Mouse (Mus musculus) ES-E14 (cell line): ENCODE results near the gene Obsl1. TPM values are rescaled to one million over a fixed set of nuclear protein-coding genes. Genes with fewer than 3 reads are reported as not detected.
A peak's percentile ranks its signal among the peaks of the same experiment; 100 is the strongest.

Source experiments
- DNase-seq: peaks from one replicate; pipeline ENCODE4 v3.0.0-alpha.2; 2013; ENCODE audit warnings: low read depth, low spot score
- H3K27ac ChIP-seq: 2 replicates; pipeline ENCODE4 v1.5.1; 2012; ENCODE audit warnings: low read depth, mild to moderate bottlenecking, low read length, moderate library complexity, mixed read lengths; ENCODE audit not compliant: poor library complexity, insufficient read depth, severe bottlenecking
- H3K36me3 ChIP-seq: 2 replicates; pipeline ENCODE4 v1.6.1; 2012; ENCODE audit warnings: mild to moderate bottlenecking, low read length, moderate library complexity, mixed read lengths; ENCODE audit not compliant: control insufficient read depth, poor library complexity, insufficient read depth, severe bottlenecking
- H3K4me1 ChIP-seq, 2 experiments: fragments of 150-350 bp in 1 of 2; sonication (generic) in 1 of 2; 2 replicates each; pipeline ENCODE4 v1.6.1; 2012; ENCODE audit warnings: low read length in 2 of 2, mild to moderate bottlenecking in 1 of 2, mixed read lengths in 1 of 2; ENCODE audit not compliant: control insufficient read depth in 2 of 2, insufficient read depth in 2 of 2, poor library complexity in 1 of 2
- H3K4me3 ChIP-seq, 2 experiments: fragments of 150-350 bp in 1 of 2; sonication (generic) in 1 of 2; 2 replicates each; pipeline ENCODE4 v1.5.1; 2012; ENCODE audit warnings: low read length in 2 of 2, low read depth in 1 of 2, mild to moderate bottlenecking in 1 of 2, mixed read lengths in 1 of 2; ENCODE audit not compliant: insufficient read depth in 1 of 2, poor library complexity in 1 of 2, severe bottlenecking in 1 of 2
- H3K9ac ChIP-seq: 2 replicates; pipeline ENCODE4 v1.6.1; 2012; ENCODE audit warnings: low read depth, mild to moderate bottlenecking, low read length, mixed read lengths; ENCODE audit not compliant: poor library complexity, insufficient read depth, severe bottlenecking
- H3K9me3 ChIP-seq: fragments of 150-350 bp; sonication (generic); 2 replicates; pipeline ENCODE4 v1.6.1; 2012; ENCODE audit warnings: low read depth, mild to moderate bottlenecking, low read length; ENCODE audit not compliant: control insufficient read depth, insufficient read depth
- CHD2 ChIP-seq: IDR thresholded peaks from 2 replicates; pipeline ENCODE4 v1.6.1; 2014; ENCODE audit warnings: mild to moderate bottlenecking, low read depth, low read length, inconsistent platforms
- HCFC1 ChIP-seq: IDR thresholded peaks from 2 replicates; pipeline ENCODE4 v1.6.1; 2012; ENCODE audit warnings: low read length, inconsistent platforms, borderline replicate concordance; ENCODE audit not compliant: insufficient read depth
- MAFK ChIP-seq: IDR thresholded peaks from 2 replicates; pipeline ENCODE4 v1.6.1; 2014; ENCODE audit warnings: mild to moderate bottlenecking, low read depth, low read length, inconsistent platforms; ENCODE audit not compliant: insufficient read depth
- ZC3H11A ChIP-seq: IDR thresholded peaks from 2 replicates; pipeline ENCODE4 v1.6.1; 2012; ENCODE audit warnings: low read depth, mild to moderate bottlenecking, inconsistent platforms, low read length, borderline replicate concordance
- ZNF384 ChIP-seq: IDR thresholded peaks from 2 replicates; pipeline ENCODE4 v1.6.1; 2012; ENCODE audit warnings: low read depth, low read length, inconsistent platforms
- in situ Hi-C, 2 experiments: fragments of 600-800 bp; cut with MboI; formaldehyde crosslinking; loops; one replicate each; pipeline ENCODE4 v1.15.1; 2025; ENCODE audit warnings: low sequenced_read_pairs in 2 of 2, inconsistent platforms in 1 of 2; ENCODE audit not compliant: unreplicated experiment in 2 of 2
- total RNA-seq: library from RNA; depleted of rRNA; stranded (reverse); fragments of 300-350 nt; gene quantifications from 2 replicates; pipeline ENCODE4 v1.2.3, GENCODE M21; 2012

Obsl1 gene
- total RNA-seq, 1 experiment = 45.0 TPM

GRCm38 (mm10) chr1:75532280-75533172, 26.3 kb upstream of the Obsl1 start:
- Histone ChIP-seq H3K36me3 (peaks cover 32% of the 10 kb centered on the region), H3K9ac (no peak overlapping the region), H3K27ac (no peak overlapping the region), H3K4me3 (no peak overlapping the region), H3K4me1 (no peaks in the 10 kb centered on the region), H3K9me3 (no peaks in the 10 kb centered on the region)
- TF ChIP-seq ZNF384 = no peak
- no peak for TF ChIP-seq MAFK
- no peak for TF ChIP-seq CHD2
- TF ChIP-seq ZC3H11A = no peak
- no peak for TF ChIP-seq HCFC1
- in situ Hi-C loops = no loop called here
- no peak for DNase-seq

- Histone ChIP-seq H3K9me3 (no peaks in the 10 kb centered on the region), H3K4me1 (no peaks in the 10 kb centered on the region), H3K36me3 (peaks cover 38% of the 10 kb centered on the region)
These were observed 24.3 kb upstream of the Obsl1 start for GRCm38 (mm10) chr1:75530546-75530945.

GRCm38 (mm10) chr1:75524679-75525078, 18.4 kb upstream of the Obsl1 start:
- Histone ChIP-seq H3K4me3 (no peak overlapping the region), H3K27ac (no peak overlapping the region), H3K9ac (no peak overlapping the region), H3K36me3 (peaks cover 18% of the 10 kb centered on the region), H3K9me3 (no peaks in the 10 kb centered on the region), H3K4me1 (no peaks in the 10 kb centered on the region; a peak in 1 of 4 replicates)
- in situ Hi-C loops = no loop called here
- DNase-seq = no peak
- TF ChIP-seq ZC3H11A = no peak
- TF ChIP-seq CHD2 = no peak
- TF ChIP-seq ZNF384 = no peak
- no peak for TF ChIP-seq HCFC1
- no peak for TF ChIP-seq MAFK

More at GRCm38 (mm10) chr1:75530546-75530945, 24.3 kb upstream of the Obsl1 start:
- in situ Hi-C loops = no loop called here
- Histone ChIP-seq H3K9ac (no peak overlapping the region), H3K4me3 (no peak overlapping the region), H3K27ac (no peak overlapping the region)
- DNase-seq = no peak
- no peak for TF ChIP-seq ZNF384
- no peak for TF ChIP-seq MAFK
- no peak for TF ChIP-seq HCFC1
- no peak for TF ChIP-seq ZC3H11A
- no peak for TF ChIP-seq CHD2

- H3K4me1 ChIP-seq = peaks cover 0 to 8% of the 10 kb centered on the region in 2 experiments; a peak in 2 of 4 replicates
- no peaks in the 10 kb centered on the region for H3K36me3 ChIP-seq
- TF ChIP-seq ZNF384 (no peak), ZC3H11A (no peak), MAFK (no peak), CHD2 (no peak), HCFC1 (no peak; the same call in 1 of the 2 replicates)
- in situ Hi-C loops = no loop called here
- H3K27ac ChIP-seq = peak within 1 kb of the TSS; percentile 89
- no peaks in the 10 kb centered on the region for H3K9me3 ChIP-seq
- peak within 1 kb of the TSS; percentile 88 for H3K9ac ChIP-seq
- DNase-seq = peak; percentile 91
- peak within 1 kb of the TSS; percentile 94 to 96 for H3K4me3 ChIP-seq
These were observed 15.2 kb upstream of the Obsl1 start, which contains the start of gene Stk11ip for GRCm38 (mm10) chr1:75521321-75522031. TSS of gene Stk11ip (plus strand) at chr1:75521529.
